ENCODE assay signal across 8 mouse cellular contexts in genomic region chr13:56703222-56703870, GRCm38 (mm10). TPM values are rescaled to one million over a fixed set of nuclear protein-coding genes. Genes with fewer than 3 reads are reported as not detected.
DNase-seq lines count a peak whose midpoint lies in the region; ATAC-seq and TF ChIP-seq lines count a peak whose summit lies in the region.

No protein-coding gene starts in this region.

- H3K4me1 ChIP-seq in ES-E14 (ENCODE audit: control insufficient read depth in 2 of 2, insufficient read depth in 2 of 2, low read length in 2 of 2, poor library complexity in 1 of 2), result peaks cover 0 to 2% of the 10 kb centered on the region in 2 experiments; a peak in 3 of 4 replicates
- H3K4me1 ChIP-seq in forebrain, embryonic 13.5 days, result peaks cover 52% of the 10 kb centered on the region
- H3K4me1 ChIP-seq in heart, postnatal 0 days (ENCODE audit: control insufficient read depth, insufficient read depth), result peaks cover 30% of the 10 kb centered on the region
- peaks cover 18% of the 10 kb centered on the region; the same call in 1 of the 2 replicates for H3K4me1 ChIP-seq in lung, postnatal 0 days (ENCODE audit: insufficient read depth, low read depth, low read length)

- no peak; the same call in 1 of the 2 replicates for TF ChIP-seq EP300 in heart, postnatal 0 days (IDR thresholded peaks at IDR 0.05; ENCODE audit: low read depth)
- TF ChIP-seq EP300 in lung, postnatal 0 days (IDR thresholded peaks at IDR 0.05), result no peak

- H3K36me3 ChIP-seq in ES-E14 (ENCODE audit: control insufficient read depth, insufficient read depth, low read length, poor library complexity, severe bottlenecking), result no peaks in the 10 kb centered on the region
- H3K36me3 ChIP-seq in forebrain, embryonic 13.5 days (ENCODE audit: poor library complexity, severe bottlenecking), result peaks cover 8% of the 10 kb centered on the region; the same call in 1 of the 2 replicates
- H3K36me3 ChIP-seq in heart, postnatal 0 days (replicated peaks; ENCODE audit: control insufficient read depth, insufficient read depth, low read length), result no peaks in the 10 kb centered on the region
- H3K36me3 ChIP-seq in lung, postnatal 0 days (ENCODE audit: insufficient read depth, low read length), result peaks cover 6% of the 10 kb centered on the region; the same call in 1 of the 2 replicates

- H3K4me3 ChIP-seq in ES-E14 (ENCODE audit: insufficient read depth in 1 of 2, low read depth in 1 of 2, low read length in 2 of 2, poor library complexity in 1 of 2, severe bottlenecking in 1 of 2), result peak overlapping the region; percentile 59 to 88
- H3K4me3 ChIP-seq in forebrain, embryonic 13.5 days, result peak overlapping the region; percentile 80
- H3K4me3 ChIP-seq in heart, postnatal 0 days (ENCODE audit: low read depth, low read length), result peak overlapping the region; percentile 78
- H3K4me3 ChIP-seq in lung, postnatal 0 days (ENCODE audit: low read depth, low read length), result peak overlapping the region; percentile 75

- peak; percentile 70 for ATAC-seq in forebrain, embryonic 13.5 days
- peak; percentile 71 for ATAC-seq in heart, postnatal 0 days (ENCODE audit: insufficient read depth, low read depth)
- ATAC-seq in lung, postnatal 0 days, result peak; percentile 78

- peak; percentile 49 for DNase-seq in ES-E14 (ENCODE audit: low read depth, low spot score)
- DNase-seq in c-Kit-positive CD71-positive TER-119-positive erythroid progenitor cells, embryonic 14.5 days (ENCODE audit: low spot score), result peak; percentile 51
- peak; percentile 49 for DNase-seq in heart, postnatal 0 days (ENCODE audit: low spot score)
- DNase-seq in kidney, postnatal 4 days, result peak; percentile 80 to 88
- DNase-seq in lung, postnatal 0 days (ENCODE audit: low spot score), result peak; percentile 83
- peak; percentile 57 for DNase-seq in ovary, postnatal 14 days (ENCODE audit: low spot score)
- peak; percentile 51 to 59 for DNase-seq in thymus, postnatal 10 days (ENCODE audit: low spot score in 2 of 2)

- in situ Hi-C loops in ES-E14 (cut with MboI; ENCODE audit: low sequenced_read_pairs in 2 of 2, unreplicated experiment in 2 of 2), result no loop called here

- peak overlapping the region; percentile 82 for H3K27ac ChIP-seq in ES-E14 (ENCODE audit: insufficient read depth, low read depth, low read length, poor library complexity, severe bottlenecking)
- peak overlapping the region; percentile 98 for H3K27ac ChIP-seq in forebrain, embryonic 13.5 days
- H3K27ac ChIP-seq in heart, postnatal 0 days (ENCODE audit: low read depth), result peak overlapping the region; percentile 97
- H3K27ac ChIP-seq in lung, postnatal 0 days (ENCODE audit: low read length), result peak overlapping the region; percentile 100

- under 1% methylated on average over 47 of the region's 80 CpGs for WGBS in forebrain, embryonic 13.5 days
- under 1% methylated on average over 61 of the region's 80 CpGs for whole genome bisulfite sequencing in heart, postnatal 0 days
- WGBS in lung, postnatal 0 days, result under 1% methylated on average over 23 of the region's 80 CpGs

- no peak for TF ChIP-seq CTCF in heart, postnatal 0 days (IDR thresholded peaks at IDR 0.05; ENCODE audit: low read depth)
- TF ChIP-seq CTCF in lung, postnatal 0 days (IDR thresholded peaks at IDR 0.05), result no peak

- H3K9ac ChIP-seq in ES-E14 (ENCODE audit: insufficient read depth, low read depth, low read length, poor library complexity, severe bottlenecking), result peak overlapping the region; percentile 96
- peak overlapping the region; percentile 95 for H3K9ac ChIP-seq in forebrain, embryonic 13.5 days
- H3K9ac ChIP-seq in heart, postnatal 0 days (replicated peaks; ENCODE audit: low read depth, low read length), result peak overlapping the region; percentile 88
- H3K9ac ChIP-seq in lung, postnatal 0 days (replicated peaks; ENCODE audit: low read depth), result peak overlapping the region; percentile 86

- no peaks in the 10 kb centered on the region for H3K27me3 ChIP-seq in forebrain, embryonic 13.5 days
- H3K27me3 ChIP-seq in heart, postnatal 0 days (ENCODE audit: control insufficient read depth, insufficient read depth, low read length), result no peaks in the 10 kb centered on the region
- no peaks in the 10 kb centered on the region for H3K27me3 ChIP-seq in lung, postnatal 0 days (replicated peaks; ENCODE audit: insufficient read depth, low read length)

- H3K4me2 ChIP-seq in forebrain, embryonic 13.5 days, result peak overlapping the region; percentile 81
- peak overlapping the region; percentile 77 for H3K4me2 ChIP-seq in heart, postnatal 0 days (ENCODE audit: low read depth, low read length)
- peak overlapping the region; percentile 69 for H3K4me2 ChIP-seq in lung, postnatal 0 days (replicated peaks; ENCODE audit: low read depth, low read length)

- no peaks in the 10 kb centered on the region for H3K9me3 ChIP-seq in ES-E14 (ENCODE audit: control insufficient read depth, insufficient read depth, low read depth, low read length)
- H3K9me3 ChIP-seq in forebrain, embryonic 13.5 days (replicated peaks), result no peaks in the 10 kb centered on the region
- no peaks in the 10 kb centered on the region for H3K9me3 ChIP-seq in heart, postnatal 0 days (replicated peaks; ENCODE audit: control insufficient read depth, low read length)
- no peaks in the 10 kb centered on the region for H3K9me3 ChIP-seq in lung, postnatal 0 days (ENCODE audit: low read length)

TF ChIP-seq in ES-E14, 5 proteins besides CTCF, POLR2A, EP300 and RAD21:
- TF ChIP-seq ZC3H11A (IDR thresholded peaks at IDR 0.05; ENCODE audit: borderline replicate concordance, low read depth, low read length) (no peak), MAFK (IDR thresholded peaks at IDR 0.05; ENCODE audit: insufficient read depth, low read depth, low read length) (no peak), ZNF384 (IDR thresholded peaks at IDR 0.05; ENCODE audit: low read depth, low read length) (no peak)

RNA-seq across cellular contexts. Expression of gene Smad5, which starts 0.5 kb away (rescaled TPM):
- total RNA-seq in ES-E14 (2012; rRNA removed), result 13.6 and 14.2 TPM in 2 replicates
- polyA plus RNA-seq in forebrain, embryonic 13.5 days (2015; fragmentation: Nextera tagmentation; extraction: Ambion mirVana), result 32.0 and 36.8 TPM in 2 replicates
- total RNA-seq in heart, postnatal 0 days (2014; rRNA removed; ENCODE audit: low replicate concordance), result 29.2 and 36.9 TPM in 2 replicates
- polyA plus RNA-seq in heart, postnatal 0 days (2015; fragmentation: Nextera tagmentation; extraction: Ambion mirVana), result 10.1 and 12.0 TPM in 2 replicates
- polyA plus RNA-seq in lung, postnatal 0 days (2015; fragmentation: Nextera tagmentation; extraction: Ambion mirVana), result 16.6 and 16.9 TPM in 2 replicates

RNA-seq across cellular contexts. Expression of gene Gm45623, which starts 50.3 kb away (rescaled TPM):
- total RNA-seq in ES-E14 (2012; rRNA removed), result not detected in 2 replicates
- 0.37 and 0.55 TPM in 2 replicates for polyA plus RNA-seq in forebrain, embryonic 13.5 days (2015; fragmentation: Nextera tagmentation; extraction: Ambion mirVana)
- not detected in 2 replicates for total RNA-seq in heart, postnatal 0 days (2014; rRNA removed; ENCODE audit: low replicate concordance)
- not detected in 2 replicates for polyA plus RNA-seq in heart, postnatal 0 days (2015; fragmentation: Nextera tagmentation; extraction: Ambion mirVana)
- polyA plus RNA-seq in lung, postnatal 0 days (2015; fragmentation: Nextera tagmentation; extraction: Ambion mirVana), result 0.44 and 0.55 TPM in 2 replicates

Comparison
In these comparisons a context has a peak if more than half of its experiments do, and no peak if none do; other contexts are left out.
1. Peak in every context shown above with its lines: DNase-seq, ATAC-seq, H3K4me3 ChIP-seq and H3K27ac ChIP-seq.